Mouse (Mus musculus): ENCODE data around the gene Lrrc55. TPM values are rescaled to one million over a fixed set of nuclear protein-coding genes. Genes with fewer than 3 reads are reported as not detected.

Lrrc55 gene
- polyA plus RNA-seq, 1 experiment = not detected

DNA sequence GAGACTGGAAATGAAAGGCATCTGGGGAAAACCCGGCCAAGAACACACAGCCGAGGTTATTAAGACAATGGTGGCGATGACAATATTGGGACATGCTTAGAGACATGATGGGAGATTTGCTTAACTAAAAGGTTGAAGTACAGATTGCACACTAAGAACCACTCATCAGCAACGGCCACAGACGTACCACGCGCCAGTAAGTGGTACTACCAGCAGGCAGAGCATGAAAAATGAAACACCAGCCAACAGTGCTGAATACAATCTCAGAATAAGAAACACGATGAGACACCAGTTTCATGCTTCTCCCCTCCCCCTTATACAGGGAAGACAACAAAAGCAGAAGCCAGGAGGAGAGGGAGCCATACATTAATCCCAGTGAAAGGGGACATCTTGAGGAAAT is 8.2 kb upstream of the Lrrc55 start:
- H3K36me3 ChIP-seq (ENCODE audit: control insufficient read depth, insufficient read depth, low read length, poor library complexity, severe bottlenecking) = no peaks in the 10 kb centered on the region
- no peak for TF ChIP-seq CTCF (IDR thresholded peaks at IDR 0.05; ENCODE audit: low read depth, low read length)
- no peak for TF ChIP-seq POLR2A (IDR thresholded peaks at IDR 0.05; ENCODE audit: insufficient read depth, low read length)
- TF ChIP-seq EP300 (IDR thresholded peaks at IDR 0.05; ENCODE audit: insufficient read depth, low read depth, low read length) = no peak
- no peak overlapping the region for H3K27ac ChIP-seq (ENCODE audit: insufficient read depth, low read length)
- H3K9ac ChIP-seq (ENCODE audit: low read depth, poor library complexity, severe bottlenecking) = no peak overlapping the region
- no peak overlapping the region for H3K4me3 ChIP-seq (ENCODE audit: low read depth, low read length)
- no peaks in the 10 kb centered on the region for H3K9me3 ChIP-seq (replicated peaks; ENCODE audit: control insufficient read depth, insufficient read depth, low read length, poor library complexity, severe bottlenecking)
- no peaks in the 10 kb centered on the region for H3K4me1 ChIP-seq (ENCODE audit: control insufficient read depth, insufficient read depth, low read length)
- H3K27me3 ChIP-seq (ENCODE audit: control insufficient read depth, insufficient read depth, low read length, poor library complexity, severe bottlenecking) = no peaks in the 10 kb centered on the region; the same call in 1 of the 2 replicates

DNA sequence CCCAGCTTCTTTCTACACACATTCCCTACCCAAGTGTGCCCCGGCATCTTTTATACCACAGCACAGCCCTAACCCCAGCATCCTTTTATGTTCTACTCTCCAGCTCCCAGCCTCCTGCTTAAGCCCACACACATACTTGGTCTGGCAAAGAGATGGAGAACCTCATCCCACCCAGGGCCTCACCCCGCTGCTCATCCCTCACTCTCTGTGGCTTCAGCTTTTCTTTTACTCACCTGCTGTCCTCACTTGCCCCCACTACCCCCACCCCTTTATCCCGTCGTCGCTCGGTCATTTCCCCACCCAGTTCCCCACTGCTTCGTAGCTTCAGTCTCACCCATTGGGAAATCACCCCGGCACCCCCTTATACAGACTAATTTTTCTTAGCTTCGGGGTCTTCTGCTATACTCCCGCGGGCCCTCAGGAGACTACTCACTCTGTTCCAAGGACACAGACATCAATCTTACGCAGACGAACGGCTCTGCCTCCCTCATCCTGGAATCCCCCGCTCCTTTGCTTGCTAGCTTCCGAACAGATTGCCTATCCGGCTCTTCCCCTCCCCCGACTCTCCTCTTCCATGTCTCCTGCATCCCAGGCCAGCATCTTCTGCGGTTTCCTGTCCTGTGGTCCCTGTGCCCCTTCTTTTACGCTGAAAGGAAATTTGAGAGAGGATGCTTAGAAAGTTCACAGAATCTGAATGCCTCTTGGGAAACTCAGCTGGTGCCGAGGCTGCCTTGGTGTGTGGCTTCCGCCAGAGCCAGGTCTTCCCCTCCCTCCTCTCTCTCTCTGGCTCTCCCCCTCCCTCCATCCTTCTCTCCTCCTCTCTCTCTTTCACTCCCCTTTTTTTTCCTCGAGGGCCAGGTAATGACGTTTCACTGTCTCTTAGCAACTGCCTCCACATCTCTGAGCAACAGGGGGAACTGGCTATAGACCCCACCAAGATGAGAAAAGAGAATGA is 1.3 kb upstream of the Lrrc55 start:
- H3K36me3 ChIP-seq (ENCODE audit: control insufficient read depth, insufficient read depth, low read length, poor library complexity, severe bottlenecking) = no peaks in the 10 kb centered on the region
- no peaks in the 10 kb centered on the region for H3K9me3 ChIP-seq (replicated peaks; ENCODE audit: control insufficient read depth, insufficient read depth, low read length, poor library complexity, severe bottlenecking)
- TF ChIP-seq CTCF (IDR thresholded peaks at IDR 0.05; ENCODE audit: low read depth, low read length) (no peak), POLR2A (IDR thresholded peaks at IDR 0.05; ENCODE audit: insufficient read depth, low read length) (no peak), EP300 (IDR thresholded peaks at IDR 0.05; ENCODE audit: insufficient read depth, low read depth, low read length) (no peak)
- no peaks in the 10 kb centered on the region for H3K27me3 ChIP-seq (ENCODE audit: control insufficient read depth, insufficient read depth, low read length, poor library complexity, severe bottlenecking)
- no peak overlapping the region for H3K9ac ChIP-seq (ENCODE audit: low read depth, poor library complexity, severe bottlenecking)
- H3K27ac ChIP-seq (ENCODE audit: insufficient read depth, low read length) = no peak overlapping the region
- H3K4me3 ChIP-seq (ENCODE audit: low read depth, low read length) = no peak overlapping the region
- no peaks in the 10 kb centered on the region for H3K4me1 ChIP-seq (ENCODE audit: control insufficient read depth, insufficient read depth, low read length)

DNA sequence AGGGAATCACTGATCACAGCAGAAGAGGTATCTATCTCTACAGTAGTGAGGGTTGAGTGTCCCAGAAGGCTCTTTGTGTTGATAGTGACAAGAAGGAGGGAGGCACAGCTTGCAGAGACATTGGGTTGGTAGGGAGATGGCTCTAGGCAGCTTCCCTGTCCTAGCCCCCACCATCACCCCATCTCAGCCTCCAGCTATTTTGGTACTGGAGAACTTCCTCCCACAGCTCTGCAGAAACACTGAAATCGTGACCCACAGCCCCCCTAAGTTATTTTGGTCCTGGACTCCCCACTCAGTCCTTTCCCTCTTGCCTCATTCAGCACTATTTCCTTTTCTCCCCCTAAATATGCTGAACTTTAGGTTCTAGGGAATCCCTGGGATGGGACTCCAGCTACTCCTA is 2.4 kb downstream of the Lrrc55 start:
- Histone ChIP-seq H3K9ac (ENCODE audit: low read depth, poor library complexity, severe bottlenecking) (no peak overlapping the region), H3K9me3 (replicated peaks; ENCODE audit: control insufficient read depth, insufficient read depth, low read length, poor library complexity, severe bottlenecking) (no peaks in the 10 kb centered on the region), H3K27me3 (ENCODE audit: control insufficient read depth, insufficient read depth, low read length, poor library complexity, severe bottlenecking) (no peaks in the 10 kb centered on the region), H3K27ac (ENCODE audit: insufficient read depth, low read length) (no peak overlapping the region), H3K4me1 (ENCODE audit: control insufficient read depth, insufficient read depth, low read length) (no peaks in the 10 kb centered on the region), H3K4me3 (ENCODE audit: low read depth, low read length) (no peak overlapping the region), H3K36me3 (ENCODE audit: control insufficient read depth, insufficient read depth, low read length, poor library complexity, severe bottlenecking) (no peaks in the 10 kb centered on the region)
- TF ChIP-seq POLR2A (IDR thresholded peaks at IDR 0.05; ENCODE audit: insufficient read depth, low read length) = no peak
- TF ChIP-seq CTCF (IDR thresholded peaks at IDR 0.05; ENCODE audit: low read depth, low read length) = no peak
- TF ChIP-seq EP300 (IDR thresholded peaks at IDR 0.05; ENCODE audit: insufficient read depth, low read depth, low read length) = no peak

DNA sequence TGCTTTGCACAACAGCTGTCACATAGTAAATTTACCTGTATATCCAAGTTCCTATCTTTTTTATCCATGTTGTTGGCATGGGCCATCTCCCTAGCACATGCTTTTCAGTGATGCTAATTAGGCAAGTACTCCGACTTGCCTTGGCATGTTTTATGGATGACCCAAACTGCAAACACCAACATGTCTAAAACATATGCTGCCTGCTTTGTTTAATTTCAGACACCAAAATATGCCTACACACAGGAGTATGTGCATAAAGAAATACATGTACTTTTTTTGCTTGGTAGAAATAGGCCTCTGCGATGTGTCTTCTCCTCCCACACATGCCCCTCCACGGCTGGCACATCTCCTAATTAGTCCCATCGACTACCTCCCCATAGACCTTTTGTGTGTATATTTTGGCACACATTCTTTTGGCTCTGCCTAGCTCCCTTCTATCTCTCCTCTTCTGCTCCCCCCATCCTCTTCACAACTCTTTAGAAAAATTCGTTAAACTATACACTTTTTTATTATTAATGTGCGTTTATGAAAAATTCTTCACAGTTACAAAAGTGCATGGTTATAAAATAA is 9.3 kb downstream of the Lrrc55 start:
- no peak overlapping the region for H3K4me3 ChIP-seq (ENCODE audit: low read depth, low read length)
- TF ChIP-seq CTCF (IDR thresholded peaks at IDR 0.05; ENCODE audit: low read depth, low read length) = no peak
- no peak for TF ChIP-seq EP300 (IDR thresholded peaks at IDR 0.05; ENCODE audit: insufficient read depth, low read depth, low read length)
- TF ChIP-seq POLR2A (IDR thresholded peaks at IDR 0.05; ENCODE audit: insufficient read depth, low read length) = no peak
- no peaks in the 10 kb centered on the region for H3K4me1 ChIP-seq (ENCODE audit: control insufficient read depth, insufficient read depth, low read length)
- no peaks in the 10 kb centered on the region for H3K36me3 ChIP-seq (ENCODE audit: control insufficient read depth, insufficient read depth, low read length, poor library complexity, severe bottlenecking)
- H3K9me3 ChIP-seq (replicated peaks; ENCODE audit: control insufficient read depth, insufficient read depth, low read length, poor library complexity, severe bottlenecking) = no peaks in the 10 kb centered on the region
- no peaks in the 10 kb centered on the region for H3K27me3 ChIP-seq (ENCODE audit: control insufficient read depth, insufficient read depth, low read length, poor library complexity, severe bottlenecking)
- no peak overlapping the region for H3K9ac ChIP-seq (ENCODE audit: low read depth, poor library complexity, severe bottlenecking)
- no peak overlapping the region for H3K27ac ChIP-seq (ENCODE audit: insufficient read depth, low read length)

DNA sequence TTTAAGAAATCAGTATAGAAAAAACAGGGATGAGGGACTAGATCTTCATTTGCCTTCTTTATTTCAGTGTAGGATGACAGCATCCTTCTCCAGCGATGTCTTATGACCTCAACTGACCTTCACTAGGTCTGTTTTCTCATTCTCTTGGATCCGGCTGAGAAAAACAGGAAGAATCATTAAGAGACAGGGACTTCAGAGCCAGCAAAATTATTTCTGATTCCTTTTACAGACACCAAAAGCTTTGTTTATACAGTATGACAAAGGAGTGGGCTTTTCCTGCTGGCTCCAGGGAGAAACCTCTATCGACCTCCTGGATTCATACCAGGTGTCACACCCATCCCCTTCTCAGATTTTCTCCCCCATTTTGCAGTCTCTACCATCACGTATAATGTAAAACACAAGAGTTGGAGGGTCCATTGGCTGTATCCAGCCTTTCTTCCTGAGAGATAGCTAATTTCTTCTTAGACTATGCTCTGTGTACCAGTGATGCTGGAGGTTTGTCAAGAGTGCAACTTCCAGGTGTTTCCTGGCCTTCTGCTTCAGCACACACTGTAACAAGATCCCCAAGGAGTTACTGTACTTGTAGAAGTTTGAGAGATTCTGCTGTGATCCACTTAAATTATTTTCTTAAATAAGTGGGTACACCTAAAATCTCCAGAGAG is 18.7 kb downstream of the Lrrc55 start:
- Histone ChIP-seq H3K9me3 (replicated peaks; ENCODE audit: control insufficient read depth, insufficient read depth, low read length, poor library complexity, severe bottlenecking) (no peaks in the 10 kb centered on the region), H3K9ac (ENCODE audit: low read depth, poor library complexity, severe bottlenecking) (no peak overlapping the region), H3K27ac (ENCODE audit: insufficient read depth, low read length) (no peak overlapping the region)

More for the DNA sequence above, 18.7 kb downstream of the Lrrc55 start:
- TF ChIP-seq CTCF (IDR thresholded peaks at IDR 0.05; ENCODE audit: low read depth, low read length) (no peak), EP300 (IDR thresholded peaks at IDR 0.05; ENCODE audit: insufficient read depth, low read depth, low read length) (no peak), POLR2A (IDR thresholded peaks at IDR 0.05; ENCODE audit: insufficient read depth, low read length) (no peak)
- Histone ChIP-seq H3K4me3 (ENCODE audit: low read depth, low read length) (no peak overlapping the region), H3K27me3 (ENCODE audit: control insufficient read depth, insufficient read depth, low read length, poor library complexity, severe bottlenecking) (no peaks in the 10 kb centered on the region), H3K36me3 (ENCODE audit: control insufficient read depth, insufficient read depth, low read length, poor library complexity, severe bottlenecking) (no peaks in the 10 kb centered on the region), H3K4me1 (ENCODE audit: control insufficient read depth, insufficient read depth, low read length) (no peaks in the 10 kb centered on the region)

Measured in ES-Bruce4 (cell line).